Mouse (Mus musculus) layer of hippocampus, adult 9-11 months (tissue): ENCODE data around the gene E030018B13Rik.

ENCODE experiments used
- DNase-seq: peaks from one replicate; pipeline ENCODE4 v3.0.0; 2022

Gene E030018B13Rik

DNA sequence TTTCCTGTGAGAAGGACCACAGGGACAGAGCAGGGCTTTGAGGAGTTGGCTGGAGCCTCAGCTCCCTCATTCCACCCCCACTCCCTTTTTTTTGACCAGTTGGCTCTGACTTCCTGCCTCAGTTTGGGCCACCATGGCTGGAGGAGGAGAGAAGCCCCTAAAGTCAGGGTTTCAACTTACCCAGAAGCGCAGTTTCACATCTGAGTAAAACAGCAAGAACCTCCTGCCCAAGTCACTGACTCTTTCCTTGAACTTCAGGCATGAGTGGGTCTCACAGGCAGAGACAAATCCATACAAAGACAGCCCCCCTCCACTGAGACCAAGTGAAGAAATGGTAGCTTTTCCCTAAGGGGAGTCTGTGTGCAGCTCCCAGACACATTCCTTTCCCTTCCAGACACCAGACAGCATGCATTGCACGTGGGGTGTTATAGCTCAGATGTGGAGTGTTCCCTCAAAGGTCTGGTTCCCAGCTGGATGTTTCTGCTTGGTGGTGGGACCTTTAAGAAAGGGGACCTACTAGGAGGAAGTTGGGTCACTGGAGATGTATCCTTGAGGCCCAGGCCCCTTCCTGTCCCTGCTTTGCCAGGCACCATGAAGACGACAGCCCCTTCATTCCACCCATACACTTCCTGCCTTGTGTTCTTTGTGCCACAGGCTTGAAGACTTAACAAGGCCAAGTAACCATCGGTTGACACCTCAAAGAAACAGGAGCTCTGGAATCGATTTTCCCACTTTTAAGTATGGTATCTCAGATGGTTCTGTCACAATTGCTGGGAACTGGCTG is 49.2 kb downstream of the E030018B13Rik start:
- DNase-seq: no peak

DNA sequence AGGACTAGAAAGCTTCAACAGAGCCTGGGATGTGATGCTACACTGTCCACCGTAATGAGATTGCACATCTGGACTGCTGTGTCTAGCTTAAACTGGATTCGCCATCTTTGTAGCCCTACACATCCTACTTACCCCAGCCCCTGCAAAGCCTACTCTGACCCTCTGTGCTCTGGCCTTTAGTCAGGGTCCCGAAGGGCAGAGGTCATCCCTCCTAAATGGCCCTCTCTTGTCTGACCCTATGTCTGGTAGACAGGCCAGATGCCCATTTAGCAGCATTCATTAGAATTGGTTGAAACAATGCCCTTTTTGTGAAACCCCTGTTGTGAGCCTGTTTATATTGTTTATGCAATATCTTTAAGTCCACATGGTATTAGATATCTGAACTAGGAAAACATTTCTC is 53.3 kb downstream of the E030018B13Rik start:
- DNase-seq: no peak
